Mouse (Mus musculus): ENCODE measurements around the gene Pla2g4d. TPM values are rescaled to one million over a fixed set of nuclear protein-coding genes. Genes with fewer than 3 reads are reported as not detected.
A peak's percentile ranks its signal among the peaks of the same experiment; 100 is the strongest.

Gene Pla2g4d
- polyA plus RNA-seq, 1 experiment from 2014 or later = 0.11 TPM

GRCm38 (mm10) chr2:120279961-120280360 is 9.0 kb downstream of the Pla2g4d start:
- DNase-seq (ENCODE audit: low spot score) (peak; percentile 73), ATAC-seq (ENCODE audit: insufficient number of reproducible peaks, low FRiP score, low TSS enrichment, low read depth) (no peak)
- H3K27me3 ChIP-seq (ENCODE audit: control insufficient read depth, insufficient read depth, low read length) = no peaks in the 10 kb centered on the region
- WGBS = 15% methylated on average over 8 of the region's 8 CpGs
- H3K9me3 ChIP-seq (ENCODE audit: control insufficient read depth, low read length) = no peaks in the 10 kb centered on the region
- H3K9ac ChIP-seq (ENCODE audit: low read length) = no peak overlapping the region
- H3K27ac ChIP-seq (replicated peaks; ENCODE audit: low read depth, low read length) = no peak overlapping the region
- H3K36me3 ChIP-seq (ENCODE audit: control insufficient read depth, insufficient read depth, low read length) = no peaks in the 10 kb centered on the region
- H3K4me2 ChIP-seq (ENCODE audit: low read depth, severe bottlenecking) = no peak overlapping the region
- no peak overlapping the region for H3K4me3 ChIP-seq (ENCODE audit: low read depth, low read length)
- no peaks in the 10 kb centered on the region for H3K4me1 ChIP-seq (ENCODE audit: control insufficient read depth, insufficient read depth, low read length)

GRCm38 (mm10) chr2:120276951-120277350 is 12.0 kb downstream of the Pla2g4d start:
- DNase-seq (ENCODE audit: low spot score) (no peak), ATAC-seq (ENCODE audit: insufficient number of reproducible peaks, low FRiP score, low TSS enrichment, low read depth) (no peak)
- no peak overlapping the region for H3K4me3 ChIP-seq (ENCODE audit: low read depth, low read length)
- H3K27me3 ChIP-seq (ENCODE audit: control insufficient read depth, insufficient read depth, low read length) = no peaks in the 10 kb centered on the region
- H3K9ac ChIP-seq (ENCODE audit: low read length) = no peak overlapping the region
- H3K4me1 ChIP-seq (ENCODE audit: control insufficient read depth, insufficient read depth, low read length) = no peaks in the 10 kb centered on the region
- no peak overlapping the region for H3K27ac ChIP-seq (replicated peaks; ENCODE audit: low read depth, low read length)
- no peaks in the 10 kb centered on the region for H3K36me3 ChIP-seq (ENCODE audit: control insufficient read depth, insufficient read depth, low read length)
- WGBS = 80% methylated on average over 4 of the region's 4 CpGs
- H3K4me2 ChIP-seq (ENCODE audit: low read depth, severe bottlenecking) = no peak overlapping the region
- no peaks in the 10 kb centered on the region for H3K9me3 ChIP-seq (ENCODE audit: control insufficient read depth, low read length)

GRCm38 (mm10) chr2:120268635-120269034 is 20.4 kb downstream of the Pla2g4d start:
- Histone ChIP-seq H3K9me3 (ENCODE audit: control insufficient read depth, low read length) (no peaks in the 10 kb centered on the region), H3K9ac (ENCODE audit: low read length) (no peak overlapping the region), H3K27ac (replicated peaks; ENCODE audit: low read depth, low read length) (no peak overlapping the region), H3K27me3 (ENCODE audit: control insufficient read depth, insufficient read depth, low read length) (0 out of 2 replicates have a peak, but pooled peaks cover 2% of the 10 kb centered on the region), H3K4me1 (ENCODE audit: control insufficient read depth, insufficient read depth, low read length) (no peaks in the 10 kb centered on the region), H3K4me2 (ENCODE audit: low read depth, severe bottlenecking) (peak overlapping the region; percentile 48), H3K36me3 (ENCODE audit: control insufficient read depth, insufficient read depth, low read length) (no peaks in the 10 kb centered on the region), H3K4me3 (ENCODE audit: low read depth, low read length) (peak overlapping the region; percentile 16; the same call in 1 of the 2 replicates)
- ATAC-seq (ENCODE audit: insufficient number of reproducible peaks, low FRiP score, low TSS enrichment, low read depth) (no peak), DNase-seq (ENCODE audit: low spot score) (peak; percentile 58)
- under 1% methylated on average over 9 of the region's 9 CpGs for WGBS

GRCm38 (mm10) chr2:120265523-120265922 is 23.5 kb downstream of the Pla2g4d start:
- Histone ChIP-seq H3K9ac (ENCODE audit: low read length) (no peak overlapping the region), H3K4me2 (ENCODE audit: low read depth, severe bottlenecking) (no peak overlapping the region), H3K27me3 (ENCODE audit: control insufficient read depth, insufficient read depth, low read length) (0 out of 2 replicates have a peak, but pooled peaks cover 2% of the 10 kb centered on the region), H3K4me3 (ENCODE audit: low read depth, low read length) (no peak overlapping the region), H3K4me1 (ENCODE audit: control insufficient read depth, insufficient read depth, low read length) (no peaks in the 10 kb centered on the region), H3K9me3 (ENCODE audit: control insufficient read depth, low read length) (no peaks in the 10 kb centered on the region), H3K36me3 (ENCODE audit: control insufficient read depth, insufficient read depth, low read length) (no peaks in the 10 kb centered on the region), H3K27ac (replicated peaks; ENCODE audit: low read depth, low read length) (no peak overlapping the region)
- WGBS = 51% methylated on average over 6 of the region's 6 CpGs
- DNase-seq (ENCODE audit: low spot score) = peak; percentile 28
- no peak for ATAC-seq (ENCODE audit: insufficient number of reproducible peaks, low FRiP score, low TSS enrichment, low read depth)

GRCm38 (mm10) chr2:120264858-120265257 is 24.1 kb downstream of the Pla2g4d start:
- ATAC-seq (ENCODE audit: insufficient number of reproducible peaks, low FRiP score, low TSS enrichment, low read depth) = no peak
- Histone ChIP-seq H3K9me3 (ENCODE audit: control insufficient read depth, low read length) (no peaks in the 10 kb centered on the region), H3K27me3 (ENCODE audit: control insufficient read depth, insufficient read depth, low read length) (0 out of 2 replicates have a peak, but pooled peaks cover 2% of the 10 kb centered on the region), H3K9ac (ENCODE audit: low read length) (no peak overlapping the region), H3K4me1 (ENCODE audit: control insufficient read depth, insufficient read depth, low read length) (no peaks in the 10 kb centered on the region), H3K36me3 (ENCODE audit: control insufficient read depth, insufficient read depth, low read length) (no peaks in the 10 kb centered on the region), H3K4me3 (ENCODE audit: low read depth, low read length) (no peak overlapping the region), H3K4me2 (ENCODE audit: low read depth, severe bottlenecking) (no peak overlapping the region), H3K27ac (replicated peaks; ENCODE audit: low read depth, low read length) (no peak overlapping the region)
- no peak for DNase-seq (ENCODE audit: low spot score)
- 58% methylated on average over 10 of the region's 10 CpGs for WGBS

- Histone ChIP-seq H3K4me1 (ENCODE audit: control insufficient read depth, insufficient read depth, low read length) (no peaks in the 10 kb centered on the region), H3K27me3 (ENCODE audit: control insufficient read depth, insufficient read depth, low read length) (no peaks in the 10 kb centered on the region), H3K4me2 (ENCODE audit: low read depth, severe bottlenecking) (no peak overlapping the region), H3K27ac (replicated peaks; ENCODE audit: low read depth, low read length) (no peak overlapping the region), H3K4me3 (ENCODE audit: low read depth, low read length) (no peak overlapping the region), H3K9ac (ENCODE audit: low read length) (no peak overlapping the region), H3K36me3 (ENCODE audit: control insufficient read depth, insufficient read depth, low read length) (no peaks in the 10 kb centered on the region), H3K9me3 (ENCODE audit: control insufficient read depth, low read length) (no peaks in the 10 kb centered on the region)
- 42% methylated on average over 1 of the region's 1 CpGs for WGBS
- ATAC-seq (ENCODE audit: insufficient number of reproducible peaks, low FRiP score, low TSS enrichment, low read depth) (no peak), DNase-seq (ENCODE audit: low spot score) (no peak)
Observed at GRCm38 (mm10) chr2:120262876-120263275, 26.1 kb downstream of the Pla2g4d start.

GRCm38 (mm10) chr2:120261346-120261745 is 27.7 kb downstream of the Pla2g4d start:
- no peak overlapping the region for H3K9ac ChIP-seq (ENCODE audit: low read length)
- H3K9me3 ChIP-seq (ENCODE audit: control insufficient read depth, low read length) = no peaks in the 10 kb centered on the region
- DNase-seq (ENCODE audit: low spot score) (no peak), ATAC-seq (ENCODE audit: insufficient number of reproducible peaks, low FRiP score, low TSS enrichment, low read depth) (no peak)
- no peaks in the 10 kb centered on the region for H3K36me3 ChIP-seq (ENCODE audit: control insufficient read depth, insufficient read depth, low read length)
- H3K4me2 ChIP-seq (ENCODE audit: low read depth, severe bottlenecking) = no peak overlapping the region
- H3K27ac ChIP-seq (replicated peaks; ENCODE audit: low read depth, low read length) = no peak overlapping the region
- WGBS = 65% methylated on average over 3 of the region's 3 CpGs
- H3K27me3 ChIP-seq (ENCODE audit: control insufficient read depth, insufficient read depth, low read length) = no peaks in the 10 kb centered on the region
- no peaks in the 10 kb centered on the region for H3K4me1 ChIP-seq (ENCODE audit: control insufficient read depth, insufficient read depth, low read length)
- H3K4me3 ChIP-seq (ENCODE audit: low read depth, low read length) = no peak overlapping the region

GRCm38 (mm10) chr2:120256259-120256658 is 32.7 kb downstream of the Pla2g4d start:
- Histone ChIP-seq H3K9ac (ENCODE audit: low read length) (no peak overlapping the region), H3K36me3 (ENCODE audit: control insufficient read depth, insufficient read depth, low read length) (no peaks in the 10 kb centered on the region), H3K4me2 (ENCODE audit: low read depth, severe bottlenecking) (no peak overlapping the region), H3K9me3 (ENCODE audit: control insufficient read depth, low read length) (no peaks in the 10 kb centered on the region), H3K4me1 (ENCODE audit: control insufficient read depth, insufficient read depth, low read length) (no peaks in the 10 kb centered on the region), H3K4me3 (ENCODE audit: low read depth, low read length) (no peak overlapping the region), H3K27ac (replicated peaks; ENCODE audit: low read depth, low read length) (no peak overlapping the region), H3K27me3 (ENCODE audit: control insufficient read depth, insufficient read depth, low read length) (no peaks in the 10 kb centered on the region)
- ATAC-seq (ENCODE audit: insufficient number of reproducible peaks, low FRiP score, low TSS enrichment, low read depth) (no peak), DNase-seq (ENCODE audit: low spot score) (no peak)

- Histone ChIP-seq H3K9ac (ENCODE audit: low read length) (no peak overlapping the region), H3K27ac (replicated peaks; ENCODE audit: low read depth, low read length) (no peak overlapping the region), H3K27me3 (ENCODE audit: control insufficient read depth, insufficient read depth, low read length) (no peaks in the 10 kb centered on the region), H3K9me3 (ENCODE audit: control insufficient read depth, low read length) (no peaks in the 10 kb centered on the region), H3K4me2 (ENCODE audit: low read depth, severe bottlenecking) (no peak overlapping the region), H3K4me1 (ENCODE audit: control insufficient read depth, insufficient read depth, low read length) (no peaks in the 10 kb centered on the region), H3K4me3 (ENCODE audit: low read depth, low read length) (no peak overlapping the region), H3K36me3 (ENCODE audit: control insufficient read depth, insufficient read depth, low read length) (no peaks in the 10 kb centered on the region)
- DNase-seq (ENCODE audit: low spot score) = no peak
- WGBS = 90% methylated on average over 6 of the region's 6 CpGs
- ATAC-seq (ENCODE audit: insufficient number of reproducible peaks, low FRiP score, low TSS enrichment, low read depth) = no peak
Observed at GRCm38 (mm10) chr2:120252644-120253043, 36.4 kb downstream of the Pla2g4d start.
